Mouse (Mus musculus): ENCODE measurements around the gene Map4k2. TPM values are rescaled to one million over a fixed set of nuclear protein-coding genes. Genes with fewer than 3 reads are reported as not detected.
A peak's percentile ranks its signal among the peaks of the same experiment; 100 is the strongest.

Map4k2 gene
- total RNA-seq, 1 experiment from 2014 or later = 791 TPM

DNA sequence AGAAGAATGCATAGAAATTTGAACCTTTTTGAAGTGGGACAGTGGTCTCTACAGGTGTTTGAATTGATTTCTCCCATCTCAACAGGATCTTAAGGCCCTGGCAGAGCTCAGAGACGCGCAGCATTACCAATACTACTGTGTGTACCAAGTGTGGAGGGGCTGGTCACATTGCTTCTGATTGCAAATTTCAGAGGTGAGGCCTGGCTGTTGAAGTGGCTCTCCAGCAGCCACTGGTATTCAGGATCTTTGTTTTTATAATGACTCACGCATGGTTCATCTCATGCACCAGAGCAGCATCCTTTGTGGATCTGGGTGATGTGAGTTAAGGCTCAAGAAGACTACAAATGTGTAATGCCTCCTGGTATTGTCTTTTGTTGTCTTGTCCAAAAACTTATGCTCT, 31.5 kb downstream of the Map4k2 start:
- ATAC-seq (ENCODE audit: extremely low read depth, insufficient number of reproducible peaks, low FRiP score, poor library complexity, severe bottlenecking) = no peak

DNA sequence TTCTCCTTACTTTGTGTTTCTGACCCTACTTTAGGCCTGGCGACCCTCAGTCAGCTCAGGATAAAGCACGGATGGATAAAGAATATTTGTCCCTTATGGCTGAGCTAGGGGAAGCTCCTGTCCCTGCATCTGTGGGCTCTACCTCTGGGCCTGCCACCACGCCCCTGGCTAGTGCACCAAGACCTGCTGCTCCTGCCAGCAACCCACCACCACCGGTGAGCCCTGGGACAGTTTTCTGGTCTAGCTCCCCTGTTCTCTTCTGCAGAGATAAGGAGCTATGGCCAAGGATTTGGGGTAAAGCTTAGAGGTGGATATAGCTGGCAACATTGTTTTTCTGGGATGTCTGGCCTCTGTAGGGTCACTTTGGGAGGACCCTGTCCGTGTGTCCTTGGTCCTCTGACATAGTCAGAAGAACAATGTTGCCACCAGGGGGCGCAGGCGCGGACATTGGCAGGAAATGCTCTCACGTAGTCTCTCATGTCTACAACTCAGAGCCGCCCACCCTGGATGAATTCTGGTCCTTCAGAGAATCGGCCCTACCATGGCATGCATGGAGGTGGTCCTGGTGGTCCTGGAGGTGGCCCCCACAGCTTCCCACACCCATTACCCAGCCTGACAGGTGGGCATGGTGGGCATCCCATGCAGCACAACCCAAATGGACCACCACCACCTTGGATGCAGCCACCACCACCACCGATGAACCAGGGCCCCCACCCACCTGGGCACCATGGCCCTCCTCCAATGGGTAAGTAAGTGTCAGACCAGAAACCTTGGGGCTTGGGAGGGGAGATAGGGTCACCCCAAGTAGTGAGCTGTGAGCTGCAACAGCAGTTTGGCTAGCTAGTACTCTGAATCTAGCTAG, 32.8 kb downstream of the Map4k2 start:
- ATAC-seq (ENCODE audit: extremely low read depth, insufficient number of reproducible peaks, low FRiP score, poor library complexity, severe bottlenecking) = peak; percentile 60

DNA sequence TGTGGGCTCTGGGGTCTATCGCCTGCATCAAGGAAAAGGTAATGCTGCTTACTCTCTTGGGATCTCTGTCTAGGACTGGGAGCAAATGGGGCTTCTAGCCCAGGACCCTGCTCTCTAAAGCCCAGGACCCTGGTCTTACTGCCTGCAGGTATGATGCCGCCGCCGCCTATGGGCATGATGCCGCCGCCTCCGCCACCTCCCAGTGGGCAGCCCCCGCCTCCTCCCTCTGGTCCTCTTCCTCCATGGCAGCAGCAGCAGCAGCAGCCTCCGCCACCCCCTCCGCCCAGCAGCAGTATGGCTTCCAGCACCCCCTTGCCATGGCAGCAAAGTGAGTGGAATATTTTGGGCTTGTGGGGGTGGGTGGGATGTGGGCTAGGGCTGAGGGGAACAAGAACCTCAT, 33.6 kb downstream of the Map4k2 start:
- ATAC-seq (ENCODE audit: extremely low read depth, insufficient number of reproducible peaks, low FRiP score, poor library complexity, severe bottlenecking) = no peak

DNA sequence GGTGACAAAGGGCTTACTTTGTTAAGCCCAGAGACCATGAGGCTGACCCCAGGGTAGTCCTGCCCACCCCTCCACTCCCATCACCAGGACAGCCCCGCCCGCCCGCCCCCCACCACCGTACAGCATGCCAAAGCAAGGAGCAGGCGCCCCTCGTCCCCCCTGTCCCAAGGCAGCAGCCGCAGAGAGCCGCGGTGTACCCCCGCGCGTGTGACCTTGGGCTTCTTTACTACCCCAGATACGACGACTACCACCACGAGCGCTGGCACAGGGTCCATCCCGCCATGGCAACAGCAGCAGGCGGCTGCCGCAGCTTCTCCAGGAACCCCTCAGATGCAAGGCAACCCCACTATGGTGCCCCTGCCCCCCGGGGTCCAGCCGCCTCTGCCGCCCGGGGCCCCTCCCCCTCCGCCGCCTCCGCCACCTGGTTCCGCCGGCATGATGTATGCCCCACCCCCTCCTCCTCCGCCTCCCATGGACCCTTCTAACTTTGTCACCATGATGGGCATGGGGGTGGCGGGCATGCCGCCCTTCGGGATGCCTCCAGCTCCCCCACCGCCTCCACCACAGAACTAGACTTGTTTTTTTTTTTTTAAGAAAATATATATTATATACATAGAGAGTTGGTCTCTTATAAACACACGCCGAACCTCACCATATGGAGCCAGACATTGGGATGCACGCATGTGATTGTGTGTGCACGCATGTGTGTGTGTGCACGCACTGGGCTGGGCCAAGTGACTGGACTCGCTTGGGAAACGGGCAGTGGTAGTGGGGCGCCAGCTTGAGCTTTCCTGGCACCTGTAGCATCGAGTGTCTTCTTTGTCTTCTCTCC, 34.7 kb downstream of the Map4k2 start:
- no peak for ATAC-seq (ENCODE audit: extremely low read depth, insufficient number of reproducible peaks, low FRiP score, poor library complexity, severe bottlenecking)

DNA sequence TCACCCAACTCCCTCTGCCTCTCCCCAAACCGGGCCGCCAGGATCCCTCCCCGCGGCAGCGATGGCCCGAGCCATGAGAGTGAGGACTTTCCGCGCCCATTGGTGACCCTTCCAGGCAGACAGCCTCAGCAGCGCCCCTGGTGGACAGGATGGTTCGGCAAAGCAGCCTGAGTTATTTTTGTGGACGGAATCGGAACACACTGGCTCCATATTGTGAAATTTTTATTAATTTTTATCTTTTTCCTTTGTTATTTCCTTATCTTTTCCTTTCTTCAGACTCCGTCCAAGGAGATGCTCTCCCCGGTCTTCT, 35.3 kb downstream of the Map4k2 start:
- ATAC-seq (ENCODE audit: extremely low read depth, insufficient number of reproducible peaks, low FRiP score, poor library complexity, severe bottlenecking) = no peak

- no peak for ATAC-seq (ENCODE audit: extremely low read depth, insufficient number of reproducible peaks, low FRiP score, poor library complexity, severe bottlenecking)
These were observed 35.7 kb downstream of the Map4k2 start for GRCm38 (mm10) chr19:6376643-6377042.

DNA sequence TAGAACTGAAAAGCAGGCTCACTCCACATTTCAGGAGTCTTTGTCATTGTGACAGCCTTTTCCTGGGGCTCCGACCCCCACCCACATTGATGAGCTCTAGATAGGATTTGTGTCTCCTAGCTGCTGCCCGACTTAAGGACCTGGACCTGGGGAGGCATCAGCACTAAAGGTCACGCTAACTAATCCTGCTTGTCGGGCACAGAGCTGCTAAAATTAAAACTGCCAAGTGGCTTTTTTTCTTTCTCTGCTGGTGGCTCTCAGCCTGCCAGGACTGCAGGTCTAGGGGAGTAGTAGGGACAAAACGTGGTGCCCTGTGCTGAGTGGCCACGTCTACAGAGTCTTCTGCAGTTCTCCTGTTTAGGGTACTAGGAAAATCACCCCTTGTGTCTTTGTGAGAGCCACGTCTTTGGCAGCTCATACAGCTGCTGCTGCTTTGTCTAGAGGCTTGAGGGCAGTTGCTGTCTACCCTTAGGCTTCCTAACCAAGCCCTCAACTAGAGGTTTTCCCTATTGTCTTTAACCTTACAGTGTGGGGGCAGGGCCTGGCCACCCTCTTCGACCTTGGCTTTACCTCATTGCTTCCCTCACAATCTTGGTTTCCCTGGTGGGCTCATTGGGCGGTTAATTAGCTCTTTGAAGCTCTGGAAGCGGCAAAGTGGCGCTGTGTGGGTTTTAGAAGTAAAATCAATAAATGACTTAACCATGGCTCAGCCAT, 36.5 kb downstream of the Map4k2 start:
- ATAC-seq (ENCODE audit: extremely low read depth, insufficient number of reproducible peaks, low FRiP score, poor library complexity, severe bottlenecking) = no peak

- ATAC-seq (ENCODE audit: extremely low read depth, insufficient number of reproducible peaks, low FRiP score, poor library complexity, severe bottlenecking) = no peak
These were observed 39.7 kb downstream of the Map4k2 start for GRCm38 (mm10) chr19:6380411-6381166.

DNA sequence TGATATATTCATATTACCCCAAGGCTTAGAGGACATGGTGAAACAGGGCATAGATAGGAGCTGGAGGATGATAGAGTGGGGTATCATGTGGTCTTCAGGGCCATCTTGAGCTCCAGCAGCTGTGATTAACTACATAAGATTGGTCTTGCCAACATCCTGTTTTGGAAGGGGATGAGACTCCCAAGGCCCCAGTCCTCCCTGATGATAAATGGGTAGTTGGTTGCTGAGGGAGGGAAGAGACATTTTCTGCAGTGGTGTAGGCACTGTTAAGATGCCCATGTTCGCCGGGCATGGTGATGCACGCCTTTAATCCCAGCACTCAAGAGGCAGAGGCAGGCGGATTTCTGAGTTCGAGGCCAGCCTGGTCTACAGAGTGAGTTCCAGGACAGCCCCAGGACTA, 40.3 kb downstream of the Map4k2 start:
- ATAC-seq (ENCODE audit: extremely low read depth, insufficient number of reproducible peaks, low FRiP score, poor library complexity, severe bottlenecking) = no peak

- ATAC-seq (ENCODE audit: extremely low read depth, insufficient number of reproducible peaks, low FRiP score, poor library complexity, severe bottlenecking) = no peak
These were observed 41.5 kb downstream of the Map4k2 start for GRCm38 (mm10) chr19:6382323-6382924.

- no peak for ATAC-seq (ENCODE audit: extremely low read depth, insufficient number of reproducible peaks, low FRiP score, poor library complexity, severe bottlenecking)
These were observed 42.5 kb downstream of the Map4k2 start for GRCm38 (mm10) chr19:6383470-6383869.

DNA sequence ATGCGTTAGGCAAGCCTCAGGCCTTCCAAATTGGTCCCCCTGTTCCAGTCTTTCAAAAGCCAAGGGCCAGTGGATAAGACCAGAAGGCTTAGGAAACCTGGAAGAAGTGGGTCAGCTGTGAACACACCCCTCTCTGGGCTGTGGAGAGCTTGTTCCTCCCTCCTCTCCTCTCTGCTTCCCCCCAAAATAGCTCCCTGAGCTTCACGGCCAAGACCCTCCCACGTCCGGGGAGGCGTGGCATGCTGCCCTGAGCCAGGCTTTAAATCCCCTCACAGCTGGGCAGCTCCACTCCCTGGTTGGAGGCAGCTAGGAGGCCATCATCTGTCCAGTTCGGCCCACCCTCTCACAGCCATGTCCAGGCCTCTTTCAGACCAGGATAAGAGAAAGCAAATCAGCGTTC, 43.2 kb downstream of the Map4k2 start, which contains the start of gene Pygm:
TSS of gene Pygm (plus strand) at position 272 of the 400 bp plus-strand sequence.
- ATAC-seq (ENCODE audit: extremely low read depth, insufficient number of reproducible peaks, low FRiP score, poor library complexity, severe bottlenecking) = no peak

- no peak for ATAC-seq (ENCODE audit: extremely low read depth, insufficient number of reproducible peaks, low FRiP score, poor library complexity, severe bottlenecking)
These were observed 44.0 kb downstream of the Map4k2 start for GRCm38 (mm10) chr19:6384954-6385353.

DNA sequence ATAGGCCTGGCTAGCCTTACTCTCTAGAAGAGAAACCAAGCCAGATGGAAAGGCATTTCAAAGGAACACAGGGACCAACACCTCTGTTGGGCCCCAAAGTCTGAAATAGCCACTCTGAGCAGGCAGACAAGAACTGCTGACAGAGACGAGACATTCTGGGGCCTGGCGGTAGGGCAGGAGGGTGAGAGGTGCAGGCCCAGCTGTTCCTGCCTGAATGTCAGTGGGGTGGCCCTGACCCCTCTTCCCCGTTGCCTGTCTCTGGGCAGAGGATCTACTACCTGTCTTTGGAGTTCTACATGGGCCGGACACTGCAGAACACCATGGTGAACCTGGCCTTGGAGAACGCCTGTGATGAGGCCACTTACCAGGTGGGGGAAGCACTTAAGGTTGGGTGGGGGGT, 44.5 kb downstream of the Map4k2 start:
- no peak for ATAC-seq (ENCODE audit: extremely low read depth, insufficient number of reproducible peaks, low FRiP score, poor library complexity, severe bottlenecking)

DNA sequence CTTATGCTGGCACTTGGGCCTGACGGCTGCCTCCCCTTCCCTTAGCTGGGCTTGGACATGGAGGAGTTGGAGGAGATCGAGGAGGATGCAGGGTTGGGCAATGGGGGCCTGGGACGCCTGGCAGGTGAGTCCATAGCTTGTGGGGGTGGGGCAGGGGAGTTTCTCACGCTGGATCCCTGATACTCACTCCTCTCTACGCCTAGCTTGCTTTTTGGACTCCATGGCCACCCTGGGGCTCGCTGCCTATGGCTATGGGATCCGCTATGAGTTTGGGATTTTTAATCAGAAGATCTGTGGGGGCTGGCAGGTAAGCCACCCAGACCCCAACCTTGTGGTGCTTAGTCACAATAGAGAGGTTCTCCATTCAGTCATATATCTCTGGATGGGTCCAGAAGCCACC, 44.9 kb downstream of the Map4k2 start:
- no peak for ATAC-seq (ENCODE audit: extremely low read depth, insufficient number of reproducible peaks, low FRiP score, poor library complexity, severe bottlenecking)

- no peak for ATAC-seq (ENCODE audit: extremely low read depth, insufficient number of reproducible peaks, low FRiP score, poor library complexity, severe bottlenecking)
These were observed 45.3 kb downstream of the Map4k2 start for GRCm38 (mm10) chr19:6386234-6386633.

GRCm38 (mm10) chr19:6388006-6388405, 47.1 kb downstream of the Map4k2 start:
- ATAC-seq (ENCODE audit: extremely low read depth, insufficient number of reproducible peaks, low FRiP score, poor library complexity, severe bottlenecking) = no peak

DNA sequence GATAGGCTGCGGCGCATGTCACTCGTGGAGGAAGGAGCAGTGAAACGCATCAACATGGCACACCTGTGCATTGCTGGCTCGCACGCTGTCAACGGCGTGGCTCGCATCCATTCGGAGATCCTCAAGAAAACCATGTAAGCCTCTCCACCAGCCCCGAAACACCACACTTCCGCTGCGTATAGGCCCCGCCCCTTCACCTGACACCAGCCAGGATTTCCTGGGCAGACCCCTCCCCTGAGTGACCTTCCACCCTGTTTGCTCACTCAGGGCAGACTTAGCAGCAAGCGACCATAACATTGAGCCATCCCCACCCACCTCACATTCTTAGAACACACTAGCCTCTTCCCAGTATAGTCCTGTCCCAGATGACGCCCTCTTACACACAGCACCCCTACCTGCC, 48.9 kb downstream of the Map4k2 start:
- peak; percentile 28; the same call in 1 of the 2 replicates for ATAC-seq (ENCODE audit: extremely low read depth, insufficient number of reproducible peaks, low FRiP score, poor library complexity, severe bottlenecking)

GRCm38 (mm10) chr19:6390251-6390650, 49.3 kb downstream of the Map4k2 start:
- ATAC-seq (ENCODE audit: extremely low read depth, insufficient number of reproducible peaks, low FRiP score, poor library complexity, severe bottlenecking) = no peak

All from neutrophil, adult 5-6 weeks (primary cell).